Mouse (Mus musculus): ENCODE results near the gene Ces3b.

DNA sequence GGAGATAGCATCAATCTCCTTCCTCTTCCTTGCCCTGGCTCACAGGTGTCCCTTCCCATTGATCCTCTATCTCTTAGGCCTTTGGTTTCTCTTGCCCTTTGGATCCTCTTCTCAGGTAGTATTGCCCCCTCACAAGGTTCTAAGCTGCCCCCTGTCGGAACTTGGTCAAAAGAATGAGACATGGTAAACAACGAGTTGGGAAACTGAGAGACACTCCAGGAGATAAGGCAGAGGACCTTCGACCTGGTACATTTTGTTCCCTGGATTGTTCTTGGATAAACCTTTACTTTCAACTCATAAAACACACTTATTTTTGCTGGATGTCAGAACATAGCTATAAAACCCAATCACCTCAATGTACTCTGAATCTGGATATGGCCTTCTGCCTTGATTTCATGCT lies 20.7 kb downstream of the Ces3b start:
- TF ChIP-seq CTCF (IDR thresholded peaks at IDR 0.05; ENCODE audit: borderline replicate concordance, insufficient read depth, low read length) = no peak
- no peak for TF ChIP-seq POLR2A (IDR thresholded peaks at IDR 0.05; ENCODE audit: low read depth, low read length)

Data from embryonic fibroblast, embryonic 13.5 days (primary cell).